Mouse (Mus musculus): ENCODE data around the gene BC049715.

DNA sequence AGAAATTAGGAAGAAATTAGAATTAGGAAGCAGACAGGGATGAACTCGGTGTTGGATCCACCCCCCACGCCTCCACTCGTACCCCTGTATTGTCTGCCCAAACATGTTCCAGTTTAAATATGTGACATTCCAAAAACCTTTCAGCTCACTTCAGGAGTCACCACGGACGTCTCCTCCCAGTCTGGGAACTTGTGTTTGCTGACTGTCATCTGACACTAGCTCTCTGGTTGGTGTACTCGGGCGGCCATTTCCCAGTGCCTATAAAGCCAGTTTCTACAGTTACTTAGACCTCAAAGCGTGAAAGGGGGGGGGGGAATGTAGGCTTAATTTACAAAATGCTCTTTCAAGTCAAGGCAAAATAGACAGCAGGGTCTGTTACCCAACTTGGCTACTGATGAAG lies 54.3 kb downstream of the BC049715 start:
- TF ChIP-seq CTCF (IDR thresholded peaks at IDR 0.05; ENCODE audit: low read depth) (no peak), EP300 (IDR thresholded peaks at IDR 0.05; ENCODE audit: low read depth) (no peak)
